Mouse (Mus musculus): ENCODE measurements around the gene Fzd10. TPM values are rescaled to one million over a fixed set of nuclear protein-coding genes. Genes with fewer than 3 reads are reported as not detected.

The Fzd10 gene
- polyA plus RNA-seq, 1 experiment: 0.70 TPM

- no peak for TF ChIP-seq POLR2A (IDR thresholded peaks at IDR 0.05; ENCODE audit: low read depth, low read length)
- TF ChIP-seq CTCF (IDR thresholded peaks at IDR 0.05; ENCODE audit: extremely low read depth, insufficient read length, insufficient replicate concordance, low read depth, low read length): no peak
- Histone ChIP-seq H3K27me3 (ENCODE audit: control insufficient read depth, insufficient read depth, low read length) (no peaks in the 10 kb centered on the region), H3K27ac (ENCODE audit: insufficient read depth, low read depth, low read length) (no peak overlapping the region), H3K4me3 (ENCODE audit: low read depth, low read length) (no peak overlapping the region), H3K36me3 (ENCODE audit: control insufficient read depth, insufficient read depth, low read length) (no peaks in the 10 kb centered on the region), H3K4me1 (ENCODE audit: control insufficient read depth, insufficient read depth, insufficient read length, low read length) (no peaks in the 10 kb centered on the region)
- WGBS: 56% methylated on average over 5 of the region's 5 CpGs
Measured at GRCm38 (mm10) chr5:128627763-128628162, 27.1 kb downstream of the Fzd10 start.

GRCm38 (mm10) chr5:128636648-128637047, 36.0 kb downstream of the Fzd10 start:
- WGBS: 86% methylated on average over 9 of the region's 9 CpGs
- no peak overlapping the region for H3K27ac ChIP-seq (ENCODE audit: insufficient read depth, low read depth, low read length)

GRCm38 (mm10) chr5:128637071-128638015, 36.7 kb downstream of the Fzd10 start:
- TF ChIP-seq CTCF (IDR thresholded peaks at IDR 0.05; ENCODE audit: extremely low read depth, insufficient read length, insufficient replicate concordance, low read depth, low read length) (no peak), POLR2A (IDR thresholded peaks at IDR 0.05; ENCODE audit: low read depth, low read length) (no peak)
- H3K27me3 ChIP-seq (ENCODE audit: control insufficient read depth, insufficient read depth, low read length): no peaks in the 10 kb centered on the region
- H3K4me3 ChIP-seq (ENCODE audit: low read depth, low read length): no peak overlapping the region
- H3K4me1 ChIP-seq (ENCODE audit: control insufficient read depth, insufficient read depth, insufficient read length, low read length): no peaks in the 10 kb centered on the region
- no peak overlapping the region for H3K27ac ChIP-seq (ENCODE audit: insufficient read depth, low read depth, low read length)
- 86% methylated on average over 26 of the region's 26 CpGs for WGBS
- H3K36me3 ChIP-seq (ENCODE audit: control insufficient read depth, insufficient read depth, low read length): no peaks in the 10 kb centered on the region

More at GRCm38 (mm10) chr5:128636648-128637047, 36.0 kb downstream of the Fzd10 start:
- Histone ChIP-seq H3K4me3 (ENCODE audit: low read depth, low read length) (no peak overlapping the region), H3K36me3 (ENCODE audit: control insufficient read depth, insufficient read depth, low read length) (no peaks in the 10 kb centered on the region), H3K4me1 (ENCODE audit: control insufficient read depth, insufficient read depth, insufficient read length, low read length) (no peaks in the 10 kb centered on the region), H3K27me3 (ENCODE audit: control insufficient read depth, insufficient read depth, low read length) (no peaks in the 10 kb centered on the region)
- TF ChIP-seq POLR2A (IDR thresholded peaks at IDR 0.05; ENCODE audit: low read depth, low read length): no peak
- TF ChIP-seq CTCF (IDR thresholded peaks at IDR 0.05; ENCODE audit: extremely low read depth, insufficient read length, insufficient replicate concordance, low read depth, low read length): no peak

GRCm38 (mm10) chr5:128638716-128639115, 38.1 kb downstream of the Fzd10 start:
- Histone ChIP-seq H3K4me3 (ENCODE audit: low read depth, low read length) (no peak overlapping the region), H3K27me3 (ENCODE audit: control insufficient read depth, insufficient read depth, low read length) (no peaks in the 10 kb centered on the region), H3K4me1 (ENCODE audit: control insufficient read depth, insufficient read depth, insufficient read length, low read length) (no peaks in the 10 kb centered on the region), H3K36me3 (ENCODE audit: control insufficient read depth, insufficient read depth, low read length) (no peaks in the 10 kb centered on the region), H3K27ac (ENCODE audit: insufficient read depth, low read depth, low read length) (no peak overlapping the region)
- 61% methylated on average over 9 of the region's 9 CpGs for WGBS
- no peak for TF ChIP-seq CTCF (IDR thresholded peaks at IDR 0.05; ENCODE audit: extremely low read depth, insufficient read length, insufficient replicate concordance, low read depth, low read length)
- TF ChIP-seq POLR2A (IDR thresholded peaks at IDR 0.05; ENCODE audit: low read depth, low read length): no peak

GRCm38 (mm10) chr5:128643065-128643464, 42.4 kb downstream of the Fzd10 start:
- H3K4me1 ChIP-seq (ENCODE audit: control insufficient read depth, insufficient read depth, insufficient read length, low read length): no peaks in the 10 kb centered on the region
- no peaks in the 10 kb centered on the region for H3K36me3 ChIP-seq (ENCODE audit: control insufficient read depth, insufficient read depth, low read length)
- TF ChIP-seq POLR2A (IDR thresholded peaks at IDR 0.05; ENCODE audit: low read depth, low read length) (no peak), CTCF (IDR thresholded peaks at IDR 0.05; ENCODE audit: extremely low read depth, insufficient read length, insufficient replicate concordance, low read depth, low read length) (no peak)
- no peaks in the 10 kb centered on the region for H3K27me3 ChIP-seq (ENCODE audit: control insufficient read depth, insufficient read depth, low read length)
- no peak overlapping the region for H3K27ac ChIP-seq (ENCODE audit: insufficient read depth, low read depth, low read length)
- WGBS: 89% methylated on average over 4 of the region's 4 CpGs
- H3K4me3 ChIP-seq (ENCODE audit: low read depth, low read length): no peak overlapping the region

GRCm38 (mm10) chr5:128645720-128646119, 45.1 kb downstream of the Fzd10 start:
- WGBS: 65% methylated on average over 8 of the region's 8 CpGs
- Histone ChIP-seq H3K27me3 (ENCODE audit: control insufficient read depth, insufficient read depth, low read length) (no peaks in the 10 kb centered on the region), H3K36me3 (ENCODE audit: control insufficient read depth, insufficient read depth, low read length) (no peaks in the 10 kb centered on the region), H3K4me1 (ENCODE audit: control insufficient read depth, insufficient read depth, insufficient read length, low read length) (no peaks in the 10 kb centered on the region), H3K27ac (ENCODE audit: insufficient read depth, low read depth, low read length) (no peak overlapping the region), H3K4me3 (ENCODE audit: low read depth, low read length) (no peak overlapping the region)
- TF ChIP-seq CTCF (IDR thresholded peaks at IDR 0.05; ENCODE audit: extremely low read depth, insufficient read length, insufficient replicate concordance, low read depth, low read length): no peak
- no peak for TF ChIP-seq POLR2A (IDR thresholded peaks at IDR 0.05; ENCODE audit: low read depth, low read length)

GRCm38 (mm10) chr5:128646286-128646685, 45.6 kb downstream of the Fzd10 start:
- TF ChIP-seq POLR2A (IDR thresholded peaks at IDR 0.05; ENCODE audit: low read depth, low read length) (no peak), CTCF (IDR thresholded peaks at IDR 0.05; ENCODE audit: extremely low read depth, insufficient read length, insufficient replicate concordance, low read depth, low read length) (no peak)
- no peak overlapping the region for H3K27ac ChIP-seq (ENCODE audit: insufficient read depth, low read depth, low read length)
- H3K27me3 ChIP-seq (ENCODE audit: control insufficient read depth, insufficient read depth, low read length): no peaks in the 10 kb centered on the region
- no peaks in the 10 kb centered on the region for H3K4me1 ChIP-seq (ENCODE audit: control insufficient read depth, insufficient read depth, insufficient read length, low read length)
- 77% methylated on average over 5 of the region's 5 CpGs for WGBS
- no peaks in the 10 kb centered on the region for H3K36me3 ChIP-seq (ENCODE audit: control insufficient read depth, insufficient read depth, low read length)
- no peak overlapping the region for H3K4me3 ChIP-seq (ENCODE audit: low read depth, low read length)

Measured in small intestine, adult 2 months (tissue).